Mouse (Mus musculus) kidney, embryonic 14.5 days (tissue): ENCODE measurements around the gene Ttc7. TPM values are rescaled to one million over a fixed set of nuclear protein-coding genes. Genes with fewer than 3 reads are reported as not detected.

Experiments used
- ATAC-seq: fragments of 200-750 bp; cut with Nextera tagmentation; 2 replicates; pipeline ENCODE4 v1.8.0; 2017; ENCODE audit warnings: moderate number of reproducible peaks, mild to moderate bottlenecking, moderate TSS enrichment, moderate library complexity; ENCODE audit not compliant: low FRiP score, low TSS enrichment
- H3K27ac ChIP-seq: fragments of 300-500 bp; sonication (generic); 2 replicates; pipeline ENCODE4 v1.5.1; 2014; ENCODE audit warnings: low read depth, mild to moderate bottlenecking, low read length, moderate library complexity, mixed read lengths
- H3K27me3 ChIP-seq: fragments of 300-500 bp; sonication (generic); 2 replicates; pipeline ENCODE4 v1.6.1; 2014; ENCODE audit warnings: mild to moderate bottlenecking, low read length; ENCODE audit not compliant: control insufficient read depth, insufficient read depth
- H3K36me3 ChIP-seq: fragments of 300-500 bp; sonication (generic); 2 replicates; pipeline ENCODE4 v1.6.1; 2014; ENCODE audit warnings: low read length, mixed read lengths; ENCODE audit not compliant: control insufficient read depth, insufficient read depth
- H3K4me1 ChIP-seq: fragments of 300-500 bp; sonication (generic); 2 replicates; pipeline ENCODE4 v1.6.1; 2014; ENCODE audit warnings: low read length, mixed read lengths; ENCODE audit not compliant: control insufficient read depth, insufficient read depth
- H3K4me2 ChIP-seq: fragments of 300-500 bp; sonication (generic); replicated peaks from 2 replicates; pipeline ENCODE4 v1.6.1; 2014; ENCODE audit warnings: low read depth, mild to moderate bottlenecking, low read length
- H3K4me3 ChIP-seq: fragments of 300-500 bp; sonication (generic); 2 replicates; pipeline ENCODE4 v1.5.1; 2014; ENCODE audit warnings: mild to moderate bottlenecking, low read length
- H3K9ac ChIP-seq: fragments of 300-500 bp; sonication (generic); 2 replicates; pipeline ENCODE4 v1.6.1; 2014; ENCODE audit warnings: low read depth, mild to moderate bottlenecking, low read length, moderate library complexity
- H3K9me3 ChIP-seq: fragments of 300-500 bp; sonication (generic); 2 replicates; pipeline ENCODE4 v1.6.1; 2016; ENCODE audit warnings: low read length; ENCODE audit not compliant: control insufficient read depth
- WGBS: fragments of 180-500 bp; shearing (Covaris S2); extraction: QIAGEN DNeasy Blood & Tissue Kit; methylation state at CpG from one replicate; pipeline ENCODE4 v1.1.7; 2014; 5-methylcytosine and 5-hydroxymethylcytosine counted together
- polyA plus RNA-seq: library from polyadenylated mRNA; unstranded; fragments of >200 nt; fragmentation: Nextera tagmentation; extraction: Ambion mirVana; gene quantifications from 2 replicates; pipeline ENCODE4 v1.2.1, GENCODE M21; 2014

Gene Ttc7
- polyA plus RNA-seq, 1 experiment from 2014 or later: 4.0 TPM

DNA sequence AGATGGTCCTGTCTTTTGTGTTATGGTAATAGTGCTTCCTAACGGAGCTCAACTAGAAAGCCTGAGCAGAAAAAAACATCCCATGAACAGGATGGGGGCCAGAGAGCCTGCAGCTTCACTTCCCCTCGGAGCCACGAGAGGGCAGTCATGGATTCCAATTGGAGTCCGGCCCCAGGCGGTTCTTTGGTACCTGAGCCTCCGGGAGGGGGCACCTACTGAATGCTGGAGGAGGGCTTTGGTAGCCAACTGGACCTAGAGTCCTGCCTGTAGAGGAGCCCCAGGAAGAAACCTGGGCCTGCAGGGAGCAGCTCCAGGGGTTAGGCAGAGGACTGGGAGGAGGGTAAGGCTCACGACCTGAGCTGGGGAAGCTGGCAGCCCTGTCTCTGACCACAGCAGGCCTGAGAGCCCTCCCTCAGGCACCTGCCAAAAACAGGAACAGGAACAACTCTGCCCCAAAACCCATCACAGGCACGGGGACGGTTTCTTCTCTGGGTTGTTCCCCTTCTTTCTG is 32.4 kb downstream of the Ttc7 start:
- H3K4me2 ChIP-seq: no peak overlapping the region
- H3K36me3 ChIP-seq: no peaks in the 10 kb centered on the region
- no peak overlapping the region for H3K4me3 ChIP-seq
- no peak overlapping the region for H3K27ac ChIP-seq
- H3K27me3 ChIP-seq: no peaks in the 10 kb centered on the region
- 8% methylated on average over 9 of the region's 9 CpGs for WGBS
- peaks cover 14% of the 10 kb centered on the region; the same call in 1 of the 2 replicates for H3K4me1 ChIP-seq
- H3K9ac ChIP-seq: no peak overlapping the region; the same call in 1 of the 2 replicates
- H3K9me3 ChIP-seq: no peaks in the 10 kb centered on the region
- peak; percentile 60 for ATAC-seq

DNA sequence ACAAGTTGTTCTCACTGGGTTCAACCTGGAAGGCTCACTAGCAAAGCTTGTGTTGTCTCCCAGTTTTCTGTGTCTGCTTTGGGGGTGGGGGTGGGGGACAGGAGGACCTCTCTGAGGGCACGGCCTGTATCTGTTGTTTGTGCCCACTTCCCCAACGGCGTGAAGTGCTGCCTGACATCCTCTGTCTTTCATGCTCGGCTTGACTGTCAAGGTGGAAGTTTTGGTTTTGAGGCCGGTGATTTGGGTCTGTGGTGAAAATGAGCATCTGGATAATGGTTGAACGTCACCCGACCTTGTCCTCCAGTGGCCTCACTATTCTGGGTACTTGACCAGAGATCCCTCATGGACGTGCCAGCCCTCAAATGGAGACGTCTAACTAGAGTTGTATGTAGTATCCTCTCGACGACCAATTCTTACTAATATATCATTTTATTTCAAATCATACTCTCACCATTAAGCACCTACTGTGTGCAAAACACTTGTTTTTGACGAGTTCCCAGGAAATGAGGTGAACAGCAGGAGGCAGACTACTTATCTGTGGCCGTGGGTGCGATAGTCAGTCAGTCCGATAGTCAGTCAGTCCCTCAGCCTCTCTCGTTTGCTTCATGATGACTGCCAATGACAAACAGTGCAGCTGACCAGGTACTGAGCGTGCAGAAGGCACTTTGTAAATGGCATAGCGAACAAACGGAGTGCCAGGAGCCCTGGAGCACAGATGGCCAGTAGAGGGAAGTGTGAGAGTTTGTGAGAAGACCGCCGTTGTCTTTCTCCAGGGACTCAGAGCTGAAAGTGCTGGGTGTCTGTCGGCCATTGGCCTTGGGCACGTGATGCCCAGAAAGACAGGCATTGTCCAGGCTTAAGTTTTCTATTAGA is 33.4 kb downstream of the Ttc7 start:
- WGBS: 81% methylated on average over 23 of the region's 23 CpGs
- no peak overlapping the region for H3K4me2 ChIP-seq

DNA sequence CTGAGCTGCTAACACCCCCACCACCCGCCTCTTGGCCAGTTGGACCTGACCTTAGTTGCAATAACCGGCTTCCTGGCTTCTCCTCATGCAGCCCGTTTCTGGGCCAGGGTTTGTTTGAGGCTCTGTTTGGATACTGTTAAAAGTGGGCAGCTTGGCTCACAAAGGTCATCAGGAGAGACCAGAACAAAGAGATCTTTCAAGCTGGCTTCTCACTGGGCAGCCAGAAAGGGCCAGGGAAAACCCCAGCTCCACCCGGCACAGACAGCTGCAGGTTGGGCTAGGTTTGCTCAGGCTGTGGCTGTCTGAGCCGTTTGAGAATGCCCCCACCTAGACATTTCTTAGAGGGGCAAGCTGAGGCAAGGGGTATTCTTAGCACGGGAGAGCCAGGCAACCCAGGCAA is 34.6 kb downstream of the Ttc7 start:
- Histone ChIP-seq H3K27me3 (no peaks in the 10 kb centered on the region), H3K4me3 (no peak overlapping the region), H3K9ac (no peak overlapping the region), H3K4me1 (peaks cover 14% of the 10 kb centered on the region; the same call in 1 of the 2 replicates), H3K4me2 (no peak overlapping the region), H3K36me3 (no peaks in the 10 kb centered on the region), H3K27ac (no peak overlapping the region), H3K9me3 (peaks cover 6% of the 10 kb centered on the region; the same call in 1 of the 2 replicates)
- WGBS: 51% methylated on average over 6 of the region's 6 CpGs
- no peak for ATAC-seq

More for the DNA sequence above, 33.4 kb downstream of the Ttc7 start:
- Histone ChIP-seq H3K36me3 (no peaks in the 10 kb centered on the region), H3K9me3 (no peaks in the 10 kb centered on the region), H3K27ac (no peak overlapping the region), H3K4me1 (peaks cover 14% of the 10 kb centered on the region; the same call in 1 of the 2 replicates), H3K9ac (no peak overlapping the region), H3K27me3 (no peaks in the 10 kb centered on the region), H3K4me3 (no peak overlapping the region)
- ATAC-seq: no peak

- no peaks in the 10 kb centered on the region for H3K27me3 ChIP-seq
- peaks cover 6% of the 10 kb centered on the region; the same call in 1 of the 2 replicates for H3K9me3 ChIP-seq
- H3K4me1 ChIP-seq: peaks cover 9% of the 10 kb centered on the region; the same call in 1 of the 2 replicates
- H3K9ac ChIP-seq: no peak overlapping the region
- H3K4me2 ChIP-seq: no peak overlapping the region
- ATAC-seq: no peak
- no peak overlapping the region for H3K27ac ChIP-seq
- H3K36me3 ChIP-seq: no peaks in the 10 kb centered on the region
- 81% methylated on average over 9 of the region's 9 CpGs for WGBS
- no peak overlapping the region for H3K4me3 ChIP-seq
Measured at GRCm38 (mm10) chr17:87317947-87318346, 35.3 kb downstream of the Ttc7 start.

- Histone ChIP-seq H3K36me3 (no peaks in the 10 kb centered on the region), H3K9ac (no peak overlapping the region), H3K4me3 (no peak overlapping the region), H3K27me3 (no peaks in the 10 kb centered on the region), H3K4me2 (no peak overlapping the region), H3K9me3 (peaks cover 6% of the 10 kb centered on the region; the same call in 1 of the 2 replicates), H3K27ac (no peak overlapping the region), H3K4me1 (no peaks in the 10 kb centered on the region)
- ATAC-seq: no peak
- 90% methylated on average over 1 of the region's 1 CpGs for WGBS
Measured at GRCm38 (mm10) chr17:87321673-87322072, 39.0 kb downstream of the Ttc7 start.

GRCm38 (mm10) chr17:87323215-87323614 is 40.5 kb downstream of the Ttc7 start:
- 88% methylated on average over 9 of the region's 9 CpGs for WGBS
- ATAC-seq: no peak
- H3K9me3 ChIP-seq: peaks cover 6% of the 10 kb centered on the region; the same call in 1 of the 2 replicates
- H3K4me1 ChIP-seq: no peaks in the 10 kb centered on the region
- H3K9ac ChIP-seq: no peak overlapping the region
- H3K27ac ChIP-seq: no peak overlapping the region
- no peaks in the 10 kb centered on the region for H3K27me3 ChIP-seq
- H3K4me2 ChIP-seq: no peak overlapping the region
- H3K36me3 ChIP-seq: no peaks in the 10 kb centered on the region
- no peak overlapping the region for H3K4me3 ChIP-seq

GRCm38 (mm10) chr17:87325501-87325900 is 42.8 kb downstream of the Ttc7 start:
- WGBS: 77% methylated on average over 15 of the region's 15 CpGs
- ATAC-seq: no peak
- H3K27me3 ChIP-seq: no peaks in the 10 kb centered on the region
- H3K9me3 ChIP-seq: peaks cover 6% of the 10 kb centered on the region; the same call in 1 of the 2 replicates
- no peak overlapping the region for H3K27ac ChIP-seq
- no peak overlapping the region for H3K9ac ChIP-seq
- no peak overlapping the region for H3K4me3 ChIP-seq
- peaks cover 3% of the 10 kb centered on the region; the same call in 1 of the 2 replicates for H3K4me1 ChIP-seq
- no peaks in the 10 kb centered on the region for H3K36me3 ChIP-seq
- H3K4me2 ChIP-seq: no peak overlapping the region

DNA sequence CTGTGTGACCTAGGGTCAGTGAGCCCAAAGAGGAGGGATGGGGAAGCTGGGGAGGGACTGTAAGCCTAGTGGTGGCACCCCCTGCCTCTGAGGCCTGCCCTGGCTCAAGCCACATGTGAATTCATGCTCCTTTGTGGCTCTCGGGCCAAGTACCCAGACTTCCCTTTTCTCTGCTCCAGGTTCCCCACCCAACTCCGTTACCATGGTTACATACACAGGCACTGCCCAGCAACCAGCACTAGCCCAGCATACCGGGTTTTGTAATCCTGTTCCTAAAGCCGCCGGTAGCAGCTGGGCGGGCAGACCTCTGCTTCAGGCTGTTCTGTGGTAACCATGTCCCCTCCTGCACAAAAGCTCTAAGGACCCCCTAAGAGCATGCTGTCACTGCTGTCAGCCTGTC is 44.3 kb downstream of the Ttc7 start:
- H3K9ac ChIP-seq: no peak overlapping the region

DNA sequence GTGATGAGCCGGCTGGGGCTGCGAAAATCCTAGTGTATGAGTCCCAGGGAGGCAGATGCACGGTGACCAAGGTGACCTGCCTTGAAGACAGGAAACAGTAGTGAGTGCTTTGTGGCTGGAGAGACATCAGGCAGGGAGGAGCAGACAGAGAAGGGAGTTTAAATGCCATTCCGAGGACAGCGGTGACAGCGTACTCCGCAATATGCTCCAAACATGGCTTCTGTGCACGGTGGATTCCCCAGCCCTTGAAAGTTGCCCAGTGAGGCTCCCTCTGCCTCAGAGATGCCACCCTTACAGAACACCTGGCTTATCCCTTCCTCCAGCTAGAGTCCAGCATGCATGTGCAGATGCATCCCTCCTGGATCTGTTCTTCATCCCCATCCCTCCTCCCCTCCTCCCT is 45.0 kb downstream of the Ttc7 start:
- Histone ChIP-seq H3K27ac (no peak overlapping the region), H3K4me3 (no peak overlapping the region), H3K4me1 (peaks cover 19% of the 10 kb centered on the region), H3K9ac (no peak overlapping the region), H3K9me3 (no peaks in the 10 kb centered on the region), H3K4me2 (no peak overlapping the region), H3K36me3 (no peaks in the 10 kb centered on the region), H3K27me3 (no peaks in the 10 kb centered on the region)
- no peak for ATAC-seq
- 75% methylated on average over 8 of the region's 8 CpGs for WGBS

More for the DNA sequence above, 44.3 kb downstream of the Ttc7 start:
- H3K4me3 ChIP-seq: no peak overlapping the region
- H3K4me1 ChIP-seq: peaks cover 14% of the 10 kb centered on the region
- no peak for ATAC-seq
- no peaks in the 10 kb centered on the region for H3K36me3 ChIP-seq
- WGBS: 43% methylated on average over 6 of the region's 6 CpGs
- no peaks in the 10 kb centered on the region for H3K27me3 ChIP-seq
- peaks cover under 1% of the 10 kb centered on the region; the same call in 1 of the 2 replicates for H3K9me3 ChIP-seq
- no peak overlapping the region for H3K27ac ChIP-seq
- no peak overlapping the region for H3K4me2 ChIP-seq
